Mouse (Mus musculus) layer of hippocampus, adult 18-20 months (tissue): ENCODE results near the gene Mrpl41. TPM values are rescaled to one million over a fixed set of nuclear protein-coding genes. Genes with fewer than 3 reads are reported as not detected.
A peak's percentile ranks its signal among the peaks of the same experiment; 100 is the strongest.
"Not testable (repeated sequence)": the region's sequence is repeated elsewhere in the genome, so short reads cannot be mapped to it uniquely, and the experiment has no call there.

ENCODE experiments used
- DNase-seq, 2 experiments: peaks; one replicate each; pipeline ENCODE4 v3.0.0; 2022; ENCODE audit warnings: low spot score in 2 of 2
- long read RNA-seq: library from polyadenylated mRNA; stranded (forward); transcript quantifications from one replicate; pipeline ENCODE4 v2.0.0, GENCODE M21; 2021
- total RNA-seq, 2 experiments: library from RNA; stranded (reverse); gene quantifications; 2 replicates each; pipeline ENCODE4 v1.2.3; 2021

The Mrpl41 gene
- 10 to 100 TPM; 88.0 to 88.2 TPM for total RNA-seq
- long read RNA-seq, transcript Mrpl41-201 (2 exons, 776 nt): major isoform, 37 of 49 reads
- long read RNA-seq, partial matches to known transcripts: 0 of 49 reads
- long read RNA-seq, other reads (novel, unspliced or antisense): 12 of 49 reads

DNA sequence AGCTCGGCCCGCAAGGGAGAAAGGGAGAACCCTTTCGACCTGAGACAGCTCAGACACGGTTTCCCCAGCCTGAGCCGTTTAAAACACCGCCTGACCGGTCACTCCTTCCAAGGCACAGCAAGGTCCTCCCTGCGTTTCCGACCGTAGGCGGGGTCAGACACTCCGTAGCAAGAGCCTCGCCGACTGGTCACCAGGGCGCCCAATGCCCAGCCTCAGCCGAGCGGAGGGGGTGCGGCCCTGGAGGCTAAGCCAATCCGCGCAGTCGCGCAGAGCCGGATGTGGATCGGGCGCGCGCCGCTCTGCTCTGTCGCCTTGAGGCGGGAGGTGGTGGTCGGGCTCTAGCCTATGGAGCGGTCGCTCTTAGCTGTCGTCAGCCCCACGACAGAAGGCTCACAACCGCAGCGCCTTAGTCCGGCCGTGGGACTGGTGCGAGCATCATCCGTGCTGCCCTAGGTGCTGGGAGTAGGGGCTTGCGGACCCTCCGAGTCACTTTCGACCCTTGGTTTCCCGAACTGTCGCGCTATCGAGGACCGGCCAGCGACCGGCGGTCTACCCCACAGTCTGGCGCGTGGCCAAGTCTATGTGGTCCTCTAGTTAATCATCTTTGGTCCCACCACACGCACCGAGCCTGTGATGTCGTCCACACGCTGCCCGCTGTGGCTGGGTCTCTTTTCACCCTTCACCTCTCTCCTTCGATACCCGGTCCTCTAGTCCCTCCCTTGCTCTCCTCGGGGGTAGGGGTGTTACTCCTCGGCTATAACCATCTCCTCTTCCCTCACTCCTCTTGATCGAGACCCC is at the start of gene Mrpl41:
TSS of gene Mrpl41 (minus strand) at position 193 of the 798 bp plus-strand sequence.
- peak; percentile 98 for DNase-seq

DNA sequence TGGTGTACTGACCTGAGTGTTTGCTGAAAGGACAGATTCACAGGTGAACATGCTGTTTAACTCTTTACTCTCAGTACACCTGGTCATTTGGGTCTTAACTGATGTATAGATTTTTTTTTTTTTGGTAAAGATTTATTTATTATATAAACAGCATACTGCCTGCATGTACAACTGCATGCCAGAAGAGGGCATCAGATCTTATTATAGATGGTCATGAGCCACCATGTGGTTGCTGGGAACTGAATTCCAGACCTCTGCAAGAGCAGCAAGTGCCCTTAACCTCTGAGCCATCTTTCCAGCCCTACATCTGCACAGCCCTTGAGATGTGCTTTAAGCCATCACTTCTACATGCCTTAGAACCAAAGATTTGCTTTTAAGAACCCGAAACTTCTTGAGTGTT is 47.8 kb upstream of the Mrpl41 start:
- DNase-seq: no peak

DNA sequence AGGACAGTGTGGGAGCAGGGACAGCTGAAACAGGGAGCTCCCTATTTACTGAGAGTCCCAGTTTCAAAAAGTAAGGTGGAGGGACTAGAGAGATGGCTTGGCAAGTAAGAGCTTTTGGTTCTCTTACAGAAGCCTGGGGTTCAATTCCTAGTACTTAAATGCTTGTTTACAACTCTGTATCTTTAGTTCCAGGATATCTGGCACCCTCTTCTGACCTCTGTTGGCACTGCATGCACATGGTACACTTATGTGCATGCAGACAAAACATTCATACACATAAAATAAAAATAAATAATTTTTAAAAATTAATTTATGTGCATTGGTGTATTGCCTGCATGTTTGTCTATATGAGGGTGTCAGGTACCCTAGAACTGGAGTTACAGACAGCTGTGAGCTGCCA is 33.4 kb upstream of the Mrpl41 start:
- no peak for DNase-seq

DNA sequence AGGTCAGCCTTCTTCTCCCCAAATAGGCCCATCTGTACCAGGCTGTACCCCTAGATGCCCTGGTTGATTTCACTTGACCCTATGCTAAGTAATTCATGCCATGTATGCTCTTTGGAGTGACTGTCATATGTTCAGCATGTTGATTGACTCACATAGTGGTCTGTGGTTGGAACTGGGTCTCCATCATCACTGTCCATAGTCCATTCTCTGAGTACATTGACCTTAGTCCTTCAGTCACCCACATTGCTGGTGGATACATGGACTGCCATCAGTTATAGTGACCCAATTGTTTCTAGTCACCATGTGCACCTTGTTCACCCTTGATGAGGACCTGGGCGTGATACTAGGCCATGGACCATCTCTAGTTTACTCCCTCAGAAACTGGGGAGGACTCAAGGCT is 31.9 kb upstream of the Mrpl41 start:
- DNase-seq: no peak

DNA sequence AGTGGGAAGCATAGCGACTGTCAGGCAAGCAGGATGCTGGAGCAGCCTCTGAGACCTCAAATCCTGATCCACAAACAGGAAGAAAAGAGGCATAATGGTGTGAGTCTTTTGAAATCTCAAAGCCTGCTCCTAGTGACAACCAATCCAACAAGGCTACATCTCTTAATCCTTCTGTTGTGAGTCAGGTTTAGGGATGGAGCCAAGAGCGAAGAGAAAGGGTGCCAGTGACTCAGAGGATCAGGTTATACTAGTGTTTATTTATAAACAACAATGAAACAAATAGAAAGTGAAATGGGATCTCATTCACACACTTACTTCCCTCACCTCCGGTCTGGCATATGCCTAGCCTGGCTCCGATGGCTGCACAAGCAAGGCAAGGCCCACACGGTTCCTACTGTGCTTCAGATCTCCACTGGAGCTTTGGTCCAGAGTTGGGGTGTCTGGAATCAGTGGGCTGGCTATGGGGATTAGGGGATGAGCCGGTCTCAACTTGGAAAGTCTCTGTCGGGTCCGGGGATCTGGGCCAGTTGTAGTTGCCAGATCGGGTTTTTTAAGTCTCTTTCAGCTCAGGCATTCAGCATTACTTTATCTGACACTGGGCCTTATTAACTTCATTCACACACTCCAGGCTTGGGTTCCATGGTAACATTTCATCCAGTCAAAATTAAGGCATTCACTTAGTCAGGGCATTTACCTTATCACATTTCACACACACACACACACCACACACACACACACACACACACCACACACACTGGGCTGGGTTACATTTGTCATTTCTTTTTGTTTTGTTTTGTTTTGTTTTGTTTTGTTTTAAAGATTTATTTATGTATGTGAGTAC is 29.3 kb upstream of the Mrpl41 start:
- DNase-seq: no peak

DNA sequence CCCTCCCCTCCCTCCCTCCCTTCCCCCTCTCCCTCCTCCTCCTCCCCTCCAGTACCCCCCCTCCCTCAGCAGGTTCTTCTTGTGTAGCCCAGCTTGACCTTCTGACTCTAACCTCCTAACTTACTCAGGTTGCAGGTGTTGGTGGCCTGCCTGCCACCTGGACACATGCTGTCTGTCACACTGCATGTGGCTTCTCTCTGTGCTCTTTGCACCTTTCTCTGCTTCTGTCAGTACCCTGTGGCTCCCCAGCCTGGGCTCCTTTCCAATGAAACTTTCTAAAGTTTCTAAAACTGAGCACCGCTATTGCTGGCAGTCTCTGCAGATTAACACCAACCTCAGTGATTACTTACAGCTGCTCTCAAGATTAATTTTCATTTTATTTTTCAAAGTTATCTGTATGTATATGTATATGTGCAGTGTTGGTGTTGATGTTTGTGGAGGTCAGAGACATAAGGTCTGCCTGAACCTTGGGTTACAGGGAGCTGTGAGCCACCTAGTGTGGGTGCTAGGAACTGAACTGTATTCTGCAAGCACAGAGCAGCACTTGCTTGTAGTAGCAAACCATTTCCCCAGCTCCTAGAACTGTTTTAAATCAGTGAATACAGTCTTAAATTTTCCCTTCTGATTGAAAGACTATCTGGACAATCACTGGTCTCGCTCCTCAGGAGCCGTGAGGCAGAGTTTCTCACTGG is 25.8 kb upstream of the Mrpl41 start:
- peak in 1 of 2 experiments; percentile 41 for DNase-seq

DNA sequence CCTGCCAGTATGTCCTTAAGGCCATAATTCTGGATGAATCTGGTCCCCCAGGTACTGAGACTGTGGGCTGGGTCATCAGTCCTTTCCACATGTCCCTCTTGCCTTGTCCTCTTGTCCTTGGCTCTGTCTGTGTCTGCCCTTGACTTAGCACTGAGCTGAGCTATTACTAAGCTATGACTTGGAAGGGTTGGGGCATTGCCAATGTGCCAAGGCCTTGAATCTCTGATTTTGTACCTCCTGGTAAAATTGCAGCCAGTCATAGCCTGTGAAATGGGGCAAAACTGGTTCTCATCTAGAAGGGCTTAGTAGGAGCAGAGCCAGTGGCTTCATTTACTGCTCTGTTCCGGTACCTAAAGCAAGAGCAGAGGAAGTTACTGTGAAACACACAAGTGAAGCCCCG is 21.6 kb upstream of the Mrpl41 start:
- no peak for DNase-seq

DNA sequence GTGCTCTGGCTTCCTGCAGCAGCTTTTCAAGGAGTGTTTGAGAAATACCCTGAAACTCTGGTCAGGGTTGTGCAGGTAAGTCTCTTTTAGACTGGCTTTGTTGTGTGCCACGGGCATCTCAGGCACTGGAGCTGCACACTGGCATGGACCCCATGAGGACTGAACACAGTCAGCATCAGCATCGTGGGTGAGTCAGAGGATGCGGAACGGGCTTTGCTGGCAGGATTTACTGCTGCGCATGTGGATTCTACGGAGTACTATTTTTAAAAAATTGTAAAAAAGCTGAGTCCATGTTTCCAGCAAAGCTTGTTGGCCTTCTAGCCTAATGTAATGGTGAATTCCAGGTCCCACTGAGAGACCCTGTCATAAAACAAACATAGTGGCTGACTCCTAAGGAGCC is 20.4 kb upstream of the Mrpl41 start:
- peak; percentile 28 to 67 for DNase-seq

DNA sequence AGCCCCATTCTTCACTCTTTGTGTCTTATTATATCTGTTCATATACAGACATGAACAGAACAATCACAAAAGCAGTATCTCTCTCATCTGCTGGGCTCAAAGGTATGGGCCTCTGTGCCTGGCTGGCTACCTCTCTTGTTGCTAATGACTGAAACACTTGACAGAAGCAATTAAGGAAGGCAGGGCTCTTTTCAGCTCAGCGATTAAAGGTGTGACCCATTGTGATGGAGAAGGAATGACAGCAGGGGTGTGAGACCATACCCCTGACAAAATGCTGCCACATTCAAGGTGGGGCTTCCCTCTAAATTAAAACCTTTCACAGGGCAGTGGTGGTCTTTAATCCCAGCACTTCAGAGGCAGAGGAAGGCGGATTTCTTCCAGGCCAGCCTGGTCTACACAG is 12.9 kb upstream of the Mrpl41 start:
- DNase-seq: no peak

DNA sequence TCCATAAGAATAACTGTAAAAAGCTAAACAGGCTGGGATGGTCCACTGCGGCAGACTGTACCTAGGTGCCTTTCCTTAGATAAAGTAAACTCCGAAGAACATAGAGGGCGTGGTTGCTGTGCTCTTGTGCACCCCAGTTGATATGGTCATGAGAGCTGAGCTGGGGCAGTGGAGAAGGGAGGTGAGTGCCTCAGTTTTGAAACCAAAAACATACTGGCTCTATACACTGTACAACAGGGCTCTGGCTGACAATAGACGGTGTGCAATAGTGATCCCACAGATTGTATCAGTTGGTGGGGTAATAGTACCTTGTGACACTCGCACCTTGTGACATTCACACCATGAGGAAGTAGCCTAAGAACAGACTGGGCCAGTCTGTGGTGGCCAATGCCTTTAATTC is 2.1 kb upstream of the Mrpl41 start:
- DNase-seq: no peak

DNA sequence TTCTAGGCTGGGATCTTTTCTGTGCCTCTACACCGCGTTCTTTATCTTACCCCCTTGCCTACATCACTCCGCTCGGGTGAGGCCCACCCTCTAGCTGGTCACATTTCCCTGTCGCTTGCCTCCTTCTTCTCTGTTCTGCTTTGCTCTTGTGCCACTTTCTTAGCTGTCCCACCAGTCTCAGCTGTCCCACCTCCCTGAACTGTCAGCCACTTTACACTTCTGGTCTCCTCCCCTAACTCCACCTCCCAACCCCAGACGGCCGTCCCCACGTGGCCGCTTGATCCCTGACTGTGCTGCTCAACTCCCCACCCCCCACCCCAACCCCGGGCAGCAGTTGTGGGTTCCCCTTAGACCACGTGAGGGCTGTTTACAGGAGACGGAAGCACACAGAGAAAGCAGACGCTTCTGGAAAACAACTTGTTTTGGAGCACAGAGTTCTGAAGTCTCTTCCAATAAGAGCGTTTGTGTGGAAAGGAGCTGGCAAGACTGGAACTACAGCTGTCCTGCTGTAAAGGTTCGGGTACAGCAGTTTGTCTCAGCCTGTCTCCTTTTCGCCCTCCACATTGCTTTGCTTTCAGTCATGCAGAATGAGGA is 903 bp upstream of the Mrpl41 start, which contains the start of gene Pnpla7:
TSS of gene Pnpla7 (plus strand) at position 330 of the 594 bp plus-strand sequence.
- peak; percentile 38 to 76 for DNase-seq

DNA sequence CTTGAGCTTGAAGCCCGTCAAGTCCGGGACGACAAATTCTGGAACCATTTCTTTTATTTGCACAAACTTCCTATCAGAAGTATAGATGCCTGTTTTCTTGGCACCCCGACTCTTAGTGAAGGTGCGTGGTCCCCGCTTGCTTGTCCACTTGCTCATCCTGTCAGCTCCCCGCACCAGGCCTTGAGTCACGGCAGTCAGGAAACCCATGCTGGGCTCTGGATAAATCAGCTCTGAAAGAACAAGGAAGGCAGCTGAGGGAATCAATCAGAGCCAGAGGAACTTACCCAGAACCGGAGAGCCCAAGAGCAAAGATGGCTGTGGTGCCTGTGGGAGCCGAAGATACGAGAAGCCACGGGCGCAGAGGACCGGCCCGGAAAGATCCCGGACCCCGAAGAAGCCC is 446 bp downstream of the Mrpl41 start:
- DNase-seq: not testable (repeated sequence)

DNA sequence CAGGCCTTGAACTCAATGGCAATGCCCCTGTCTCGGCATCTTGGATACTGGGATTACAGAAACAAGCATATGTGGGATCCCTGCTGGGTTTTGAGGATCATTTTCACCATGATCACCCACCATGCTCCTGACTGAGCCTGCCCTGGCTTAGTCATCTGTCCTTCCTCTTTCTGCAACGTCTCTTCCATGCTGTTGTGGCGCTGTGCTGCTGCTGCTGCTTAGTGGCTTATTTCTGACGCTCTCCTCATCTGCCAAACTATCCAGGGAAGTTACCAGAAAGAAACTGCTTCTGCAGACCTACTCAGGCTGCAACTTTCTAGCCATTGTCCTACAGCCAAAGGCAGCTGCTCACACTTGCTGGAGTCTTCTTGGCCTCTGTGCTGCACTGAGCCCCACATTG is 4.5 kb downstream of the Mrpl41 start:
- no peak for DNase-seq

DNA sequence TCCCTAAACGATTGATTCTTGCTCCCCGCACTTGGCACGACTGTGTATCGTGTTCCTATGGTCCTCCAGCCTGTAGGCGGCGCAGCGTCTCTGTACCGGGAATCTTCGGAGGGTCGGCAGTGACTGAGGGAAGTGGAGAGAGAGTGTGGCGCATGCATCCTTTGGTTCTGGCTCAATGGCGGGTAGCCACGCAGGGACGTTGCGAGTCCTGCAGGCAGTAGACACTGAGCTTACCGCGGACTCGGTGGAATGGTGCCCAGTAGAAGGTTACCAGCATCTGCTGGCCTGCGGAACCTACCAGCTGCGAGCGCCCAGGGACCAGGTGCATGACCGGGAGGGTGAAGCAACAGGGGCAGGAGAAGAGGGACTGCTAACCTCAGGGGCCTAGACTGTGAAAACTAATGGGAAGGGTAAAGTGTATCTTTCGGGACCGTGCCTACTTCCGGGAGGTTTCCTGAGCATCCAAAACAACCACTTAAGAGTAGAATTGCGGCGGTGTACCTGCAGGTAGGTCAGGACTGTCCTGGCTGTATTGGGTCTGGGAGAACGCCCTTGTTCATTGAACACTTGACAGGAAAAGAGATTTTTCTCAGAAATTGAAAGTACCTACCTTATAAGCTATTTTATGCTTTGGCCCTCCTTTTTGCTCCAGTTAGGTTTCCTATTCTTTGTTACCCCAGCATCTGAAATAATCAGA is 12.4 kb downstream of the Mrpl41 start, which contains the start of gene Dph7:
TSS of gene Dph7 (plus strand) at position 97 of the 697 bp plus-strand sequence.
- DNase-seq: peak; percentile 86 to 91

DNA sequence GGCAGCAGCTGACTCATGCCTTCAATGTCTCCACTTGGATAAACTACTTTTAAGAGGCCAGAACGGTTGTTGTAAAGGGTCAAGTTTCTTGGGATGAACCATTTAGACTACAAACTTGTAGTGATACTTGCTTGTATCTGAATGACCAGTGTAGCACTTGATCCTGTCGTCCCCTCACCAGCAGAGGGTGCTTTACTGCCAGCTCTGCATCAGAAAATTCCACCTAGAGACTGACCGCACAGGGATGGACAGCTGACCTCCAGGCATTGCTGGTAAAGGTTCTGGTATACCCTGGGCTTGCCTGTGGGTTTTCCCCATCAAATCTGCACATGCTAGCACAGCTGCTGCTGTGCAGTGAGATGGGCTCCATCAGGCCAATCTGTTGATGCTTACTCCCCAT is 14.0 kb downstream of the Mrpl41 start:
- DNase-seq: no peak

DNA sequence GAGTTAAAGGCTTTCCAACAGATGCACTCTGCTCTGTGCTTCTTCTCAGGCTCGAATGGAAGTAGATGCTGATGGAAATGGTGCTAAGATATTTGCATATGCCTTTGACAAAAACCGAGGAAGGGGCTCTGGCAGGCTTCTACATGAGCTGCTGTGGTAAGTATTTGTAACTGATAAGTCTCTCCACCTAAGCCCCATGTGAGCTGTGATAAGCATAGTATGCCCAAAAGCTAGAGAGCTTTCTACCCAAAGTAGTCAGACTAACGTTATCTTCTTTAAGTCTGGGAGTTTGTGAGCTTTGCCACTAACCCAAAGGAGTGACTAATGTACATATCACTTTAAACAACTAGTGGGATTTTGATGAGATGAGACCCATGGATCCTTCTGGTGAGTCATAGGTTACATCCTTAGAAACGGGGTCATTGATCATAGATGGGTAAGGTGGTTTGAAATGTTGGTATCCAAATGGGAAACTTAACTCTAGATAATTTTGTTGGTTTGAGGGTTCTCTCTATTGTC is 22.3 kb downstream of the Mrpl41 start:
- DNase-seq: no peak

DNA sequence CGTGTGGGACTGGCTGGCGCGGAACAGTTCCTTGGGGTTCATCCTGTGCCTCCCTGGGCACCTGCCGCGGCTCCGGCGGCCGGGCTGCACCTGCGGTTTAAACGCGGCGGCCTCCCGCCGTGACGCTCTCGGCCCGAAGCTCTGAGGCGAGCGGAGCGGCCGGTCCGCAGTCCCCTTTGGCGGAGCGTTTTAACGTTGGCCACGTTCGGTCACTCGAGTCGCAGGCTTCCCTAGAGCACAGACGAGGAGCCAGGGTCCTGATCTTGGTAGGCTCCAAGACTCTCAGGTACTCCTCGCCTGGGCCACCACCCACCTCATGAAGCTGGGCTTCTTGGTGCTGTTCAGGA is 24.7 kb downstream of the Mrpl41 start:
- DNase-seq: no peak

DNA sequence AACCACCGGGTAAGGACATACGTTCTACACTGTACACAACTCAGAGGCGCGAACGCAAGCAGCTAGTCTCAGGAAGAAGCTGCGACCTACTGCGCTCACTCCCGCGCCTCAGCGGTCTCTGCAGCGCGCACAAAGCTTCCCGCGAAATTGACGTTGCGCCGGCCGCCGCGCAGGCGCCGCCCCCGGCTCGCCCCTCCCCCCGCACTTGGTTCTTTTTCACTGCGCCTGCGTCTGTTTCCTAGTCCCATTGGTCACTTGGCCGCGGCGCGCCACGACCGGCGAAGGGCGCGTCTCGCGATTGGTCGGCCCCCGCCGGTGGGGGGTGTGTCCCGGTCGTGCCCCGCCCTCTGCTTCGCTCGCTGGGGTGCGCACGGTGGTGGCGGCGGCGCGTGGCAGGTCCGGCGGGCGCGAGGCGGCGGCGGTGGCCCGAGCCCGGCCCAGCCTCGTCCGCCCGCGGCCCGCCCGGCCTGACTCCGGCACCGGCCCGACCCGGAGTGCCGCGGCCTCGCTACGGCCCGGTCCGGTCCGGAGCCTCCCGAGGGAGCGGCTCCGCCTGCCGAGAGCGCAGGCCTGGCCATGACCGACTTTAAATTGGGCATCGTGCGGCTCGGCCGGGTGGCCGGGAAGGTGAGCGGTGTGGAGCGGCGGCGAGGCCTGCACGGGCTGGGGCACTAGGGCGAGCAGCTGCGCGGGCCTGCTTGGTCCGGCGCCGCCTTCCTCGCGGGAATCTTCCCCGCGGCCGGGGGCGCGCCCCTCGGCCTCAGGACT is 25.3 kb downstream of the Mrpl41 start, which contains the start of gene Zmynd19:
TSS of gene Zmynd19 (plus strand) at position 372 of the 768 bp plus-strand sequence.
- DNase-seq: peak; percentile 97 to 98

DNA sequence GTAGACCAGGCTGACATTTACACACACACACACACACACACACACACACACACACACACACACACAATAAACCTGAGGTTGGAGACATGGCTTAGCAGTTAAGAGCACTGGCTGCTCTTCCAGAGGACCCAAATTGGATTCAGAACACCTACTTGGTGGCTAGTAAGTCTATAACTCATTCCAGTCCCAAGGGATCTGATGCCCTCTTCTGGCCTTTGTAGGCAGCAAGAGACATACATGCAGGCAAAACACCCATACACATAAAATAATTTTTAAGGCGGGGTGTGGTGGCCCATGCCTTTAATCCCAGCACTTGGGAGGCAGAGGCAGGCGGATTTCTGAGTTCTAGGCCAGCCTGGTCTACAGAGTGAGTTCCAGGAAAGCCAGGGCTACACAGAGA is 30.6 kb downstream of the Mrpl41 start:
- not testable (repeated sequence) for DNase-seq
